Mouse (Mus musculus) gonadal fat pad, adult 2 months (tissue): ENCODE data around the gene Stx18. TPM values are rescaled to one million over a fixed set of nuclear protein-coding genes. Genes with fewer than 3 reads are reported as not detected.

Experiments used
- DNase-seq: peaks from one replicate; pipeline ENCODE4 v3.0.0-alpha.2; 2012; ENCODE audit warnings: low read depth
- polyA plus RNA-seq: library from polyadenylated mRNA; depleted of rRNA; stranded (reverse); fragments of >200 nt; gene quantifications from 2 replicates; pipeline ENCODE4 v1.2.3, GENCODE M21; 2012

The Stx18 gene
- polyA plus RNA-seq, 1 experiment: 25.0 TPM

GRCm38 (mm10) chr5:38129339-38129738 is 90.8 kb downstream of the Stx18 start:
- DNase-seq: no peak

- DNase-seq: no peak
These were observed 97.7 kb downstream of the Stx18 start for GRCm38 (mm10) chr5:38136247-38136646.

- no peak for DNase-seq
These were observed 98.6 kb downstream of the Stx18 start for GRCm38 (mm10) chr5:38137163-38137562.

GRCm38 (mm10) chr5:38140893-38141292 is 102.4 kb downstream of the Stx18 start:
- DNase-seq: no peak

- no peak for DNase-seq
These were observed 108.0 kb downstream of the Stx18 start for GRCm38 (mm10) chr5:38146524-38146923.

GRCm38 (mm10) chr5:38151264-38151663 is 112.7 kb downstream of the Stx18 start:
- no peak for DNase-seq

GRCm38 (mm10) chr5:38152201-38153108 is 113.9 kb downstream of the Stx18 start:
- no peak for DNase-seq

GRCm38 (mm10) chr5:38153636-38154035 is 115.1 kb downstream of the Stx18 start:
- no peak for DNase-seq

GRCm38 (mm10) chr5:38157481-38158020 is 119.0 kb downstream of the Stx18 start:
- DNase-seq: no peak

- DNase-seq: no peak
These were observed 120.0 kb downstream of the Stx18 start for GRCm38 (mm10) chr5:38158501-38158946.

GRCm38 (mm10) chr5:38158947-38159633 is 120.5 kb downstream of the Stx18 start:
- no peak for DNase-seq

GRCm38 (mm10) chr5:38159634-38160413 is 121.3 kb downstream of the Stx18 start, which contains the start of gene Nsg1:
Gene Nsg1 (minus strand): TSS chr5:38159907.
- no peak for DNase-seq

GRCm38 (mm10) chr5:38168497-38168896 is 130.0 kb downstream of the Stx18 start:
- DNase-seq: no peak

GRCm38 (mm10) chr5:38173766-38174165 is 135.2 kb downstream of the Stx18 start:
- DNase-seq: no peak

GRCm38 (mm10) chr5:38174256-38174912 is 135.8 kb downstream of the Stx18 start:
- no peak for DNase-seq

GRCm38 (mm10) chr5:38184688-38185285 is 146.2 kb downstream of the Stx18 start:
- no peak for DNase-seq

GRCm38 (mm10) chr5:38187006-38187405 is 148.5 kb downstream of the Stx18 start:
- DNase-seq: no peak
